Mouse (Mus musculus) forebrain, embryonic 14.5 days (tissue): ENCODE data around the gene Izumo4. TPM values are rescaled to one million over a fixed set of nuclear protein-coding genes. Genes with fewer than 3 reads are reported as not detected.

ENCODE experiments used
- ATAC-seq: fragments of 200-750 bp; cut with Nextera tagmentation; 2 replicates; pipeline ENCODE4 v1.8.0; 2017; ENCODE audit warnings: mild to moderate bottlenecking, moderate library complexity
- DNase-seq: peaks from one replicate; pipeline ENCODE4 v3.0.0-alpha.2; 2015; ENCODE audit warnings: low spot score
- H3K27ac ChIP-seq: fragments of 300-500 bp; sonication (generic); 2 replicates; pipeline ENCODE4 v1.5.1; 2014; ENCODE audit warnings: low read depth, mild to moderate bottlenecking, control low read depth, low read length, moderate library complexity
- H3K27me3 ChIP-seq: fragments of 300-500 bp; sonication (generic); replicated peaks from 2 replicates; pipeline ENCODE4 v1.6.1; 2014; ENCODE audit warnings: low read length, control low read depth, mixed read lengths; ENCODE audit not compliant: control insufficient read depth, insufficient read depth
- H3K36me3 ChIP-seq: fragments of 300-500 bp; sonication (generic); 2 replicates; pipeline ENCODE4 v1.6.1; 2014; ENCODE audit warnings: low read length, control low read depth; ENCODE audit not compliant: control insufficient read depth, insufficient read depth
- H3K4me1 ChIP-seq: fragments of 300-500 bp; sonication (generic); 2 replicates; pipeline ENCODE4 v1.6.1; 2014; ENCODE audit warnings: antibody characterized with exemption, low read length, control low read depth; ENCODE audit not compliant: control insufficient read depth, insufficient read depth
- H3K4me2 ChIP-seq: fragments of 300-500 bp; sonication (generic); 2 replicates; pipeline ENCODE4 v1.6.1; 2014; ENCODE audit warnings: mild to moderate bottlenecking, control low read depth, low read length
- H3K4me3 ChIP-seq: fragments of 300-500 bp; sonication (generic); 2 replicates; pipeline ENCODE4 v1.5.1; 2014; ENCODE audit warnings: low read depth, low read length, control low read depth
- H3K9ac ChIP-seq: fragments of 300-500 bp; sonication (generic); 2 replicates; pipeline ENCODE4 v1.6.1; 2014; ENCODE audit warnings: mild to moderate bottlenecking, low read length, control low read depth, moderate library complexity
- H3K9me3 ChIP-seq: fragments of 300-500 bp; sonication (generic); replicated peaks from 2 replicates; pipeline ENCODE4 v1.6.1; 2016; ENCODE audit warnings: low read length, control low read depth, mixed read lengths; ENCODE audit not compliant: control insufficient read depth
- WGBS: fragments of 180-500 bp; shearing (Covaris S2); extraction: QIAGEN DNeasy Blood & Tissue Kit; methylation state at CpG from one replicate; pipeline ENCODE4 v1.1.7; 2014; 5-methylcytosine and 5-hydroxymethylcytosine counted together
- polyA plus RNA-seq: library from polyadenylated mRNA; unstranded; fragments of >200 nt; fragmentation: Nextera tagmentation; extraction: Ambion mirVana; gene quantifications from 2 replicates; pipeline ENCODE4 v1.2.1, GENCODE M21; 2014

The Izumo4 gene
- polyA plus RNA-seq, 1 experiment from 2014 or later, result 21.5 TPM

GRCm38 (mm10) chr10:80717281-80717680 lies 15.3 kb downstream of the Izumo4 start:
- Histone ChIP-seq H3K4me1 (no peaks in the 10 kb centered on the region), H3K9ac (no peak overlapping the region), H3K4me2 (no peak overlapping the region), H3K4me3 (no peak overlapping the region), H3K36me3 (peaks cover 100% of the 10 kb centered on the region), H3K9me3 (no peaks in the 10 kb centered on the region), H3K27ac (no peak overlapping the region), H3K27me3 (no peaks in the 10 kb centered on the region)
- WGBS, result 100% methylated on average over 1 of the region's 1 CpGs
- ATAC-seq, result no peak
- no peak for DNase-seq

DNA sequence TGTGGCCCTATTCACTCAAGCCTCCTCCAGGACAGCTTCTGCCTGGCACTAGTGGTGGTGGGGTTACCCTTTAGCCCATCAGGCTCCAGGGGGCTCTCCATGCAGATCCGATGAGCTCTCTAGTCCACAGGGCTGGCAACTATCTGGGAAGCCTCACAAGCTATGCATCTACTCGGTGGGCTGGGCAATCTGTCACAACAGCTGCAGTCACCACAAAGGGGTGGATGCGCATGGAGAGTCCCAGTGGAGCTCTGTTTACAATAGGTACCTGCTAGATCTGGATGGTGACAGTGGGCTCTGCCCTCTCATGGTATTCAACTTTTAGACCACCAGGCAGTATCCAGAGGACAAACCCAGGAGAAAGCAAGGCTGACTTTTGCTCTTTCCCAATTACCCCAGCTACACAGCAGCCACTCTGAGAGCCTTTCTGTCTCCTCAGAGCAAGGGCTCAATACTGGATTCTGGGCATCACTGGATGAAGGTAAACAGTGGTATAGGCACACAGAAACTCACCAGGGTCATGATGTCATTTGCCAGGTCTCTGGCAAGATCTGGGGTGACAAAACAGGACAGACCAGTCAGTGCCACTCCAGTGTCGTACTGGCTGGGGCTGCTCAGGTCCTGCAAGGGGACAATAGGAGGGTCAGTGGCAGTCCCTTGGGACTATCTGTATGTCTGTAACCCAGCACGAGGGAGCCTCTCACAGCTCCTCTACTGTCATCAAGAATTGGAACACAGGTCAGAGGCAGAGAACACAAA lies 25.6 kb downstream of the Izumo4 start:
- no peak overlapping the region for H3K4me3 ChIP-seq
- H3K27ac ChIP-seq, result no peak overlapping the region
- H3K4me2 ChIP-seq, result no peak overlapping the region
- no peaks in the 10 kb centered on the region for H3K4me1 ChIP-seq
- H3K9me3 ChIP-seq, result no peaks in the 10 kb centered on the region
- DNase-seq (no peak), ATAC-seq (no peak)
- peaks cover 94% of the 10 kb centered on the region for H3K36me3 ChIP-seq
- H3K27me3 ChIP-seq, result no peaks in the 10 kb centered on the region
- WGBS, result 92% methylated on average over 5 of the region's 5 CpGs
- H3K9ac ChIP-seq, result no peak overlapping the region

- Histone ChIP-seq H3K4me2 (no peak overlapping the region), H3K4me3 (no peak overlapping the region), H3K9ac (no peak overlapping the region), H3K4me1 (no peaks in the 10 kb centered on the region; the same call in 1 of the 2 replicates), H3K9me3 (no peaks in the 10 kb centered on the region), H3K27me3 (no peaks in the 10 kb centered on the region), H3K27ac (no peak overlapping the region), H3K36me3 (peaks cover 60% of the 10 kb centered on the region)
- ATAC-seq (no peak), DNase-seq (no peak)
- 95% methylated on average over 6 of the region's 6 CpGs for WGBS
These were observed 30.7 kb downstream of the Izumo4 start for GRCm38 (mm10) chr10:80732611-80733101.

DNA sequence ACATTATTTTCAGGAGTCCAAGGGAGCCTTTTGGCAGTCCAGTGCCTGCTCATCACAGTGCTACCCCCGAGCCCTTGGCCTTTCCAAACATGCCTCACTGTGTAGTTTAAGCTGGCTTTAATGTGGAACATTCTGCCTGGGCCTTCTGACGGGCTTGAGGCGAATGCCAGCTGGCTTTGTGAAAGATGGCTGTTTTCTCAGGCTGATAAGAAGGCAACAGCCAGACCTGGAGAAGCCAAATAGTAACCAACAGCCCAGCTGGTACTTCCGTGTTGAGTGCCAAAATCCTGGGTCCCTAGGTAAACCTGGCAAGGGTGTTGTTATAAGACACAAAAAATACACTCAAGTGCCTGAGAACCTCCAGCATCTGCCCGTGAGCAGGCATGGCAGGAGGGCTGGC lies 34.7 kb downstream of the Izumo4 start:
- DNase-seq (peak; percentile 60), ATAC-seq (peak; percentile 16; the same call in 1 of the 2 replicates)
- H3K36me3 ChIP-seq, result peaks cover 23% of the 10 kb centered on the region
- peaks cover 18% of the 10 kb centered on the region for H3K4me1 ChIP-seq
- H3K27ac ChIP-seq, result peak overlapping the region; percentile 55
- H3K4me3 ChIP-seq, result no peak overlapping the region
- WGBS, result 74% methylated on average over 5 of the region's 5 CpGs
- H3K4me2 ChIP-seq, result no peak overlapping the region
- no peaks in the 10 kb centered on the region for H3K9me3 ChIP-seq
- no peaks in the 10 kb centered on the region for H3K27me3 ChIP-seq
- H3K9ac ChIP-seq, result no peak overlapping the region

- no peak overlapping the region for H3K27ac ChIP-seq
- H3K9ac ChIP-seq, result no peak overlapping the region
- DNase-seq, result no peak
- peaks cover 18% of the 10 kb centered on the region for H3K4me1 ChIP-seq
- no peak overlapping the region for H3K4me3 ChIP-seq
- no peaks in the 10 kb centered on the region for H3K9me3 ChIP-seq
- H3K4me2 ChIP-seq, result no peak overlapping the region
- ATAC-seq, result no peak
- H3K27me3 ChIP-seq, result no peaks in the 10 kb centered on the region
- WGBS, result 75% methylated on average over 1 of the region's 1 CpGs
- H3K36me3 ChIP-seq, result peaks cover 7% of the 10 kb centered on the region; the same call in 1 of the 2 replicates
These were observed 36.7 kb downstream of the Izumo4 start for GRCm38 (mm10) chr10:80738657-80739056.

DNA sequence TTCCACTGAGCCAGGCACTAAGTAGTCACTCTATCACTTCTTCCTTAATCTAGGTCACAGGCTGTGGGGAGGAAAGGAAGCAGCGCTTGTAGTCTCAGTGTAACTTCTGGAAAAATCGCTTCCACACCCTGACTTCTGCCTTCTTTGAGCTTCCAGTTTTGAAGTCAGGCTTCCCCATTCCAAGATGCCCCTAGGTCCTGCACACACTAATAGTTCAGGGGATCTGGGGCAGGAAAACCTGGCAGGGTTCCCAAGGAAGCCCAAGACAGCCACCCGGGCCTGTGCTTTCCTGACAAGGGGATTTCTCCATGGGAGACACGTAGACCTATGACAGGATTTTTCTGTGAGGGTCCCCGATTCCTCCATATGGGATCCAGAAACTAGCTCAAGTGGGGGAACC lies 39.2 kb downstream of the Izumo4 start:
- H3K9me3 ChIP-seq, result no peaks in the 10 kb centered on the region
- no peak overlapping the region for H3K27ac ChIP-seq
- no peak for ATAC-seq
- H3K4me2 ChIP-seq, result peak overlapping the region; percentile 97
- H3K9ac ChIP-seq, result peak overlapping the region; percentile 97
- peak overlapping the region; percentile 98 for H3K4me3 ChIP-seq
- whole genome bisulfite sequencing, result 44% methylated on average over 5 of the region's 5 CpGs
- H3K36me3 ChIP-seq, result 0 out of 2 replicates have a peak, but pooled peaks cover 7% of the 10 kb centered on the region
- no peaks in the 10 kb centered on the region for H3K27me3 ChIP-seq
- no peak for DNase-seq
- H3K4me1 ChIP-seq, result peaks cover 18% of the 10 kb centered on the region

GRCm38 (mm10) chr10:80741634-80742179 lies 39.7 kb downstream of the Izumo4 start:
- H3K27ac ChIP-seq, result peak overlapping the region; percentile 74
- DNase-seq (no peak), ATAC-seq (peak; percentile 16)
- H3K36me3 ChIP-seq, result 0 out of 2 replicates have a peak, but pooled peaks cover 4% of the 10 kb centered on the region
- peak overlapping the region; percentile 98 for H3K4me3 ChIP-seq
- H3K9ac ChIP-seq, result peak overlapping the region; percentile 97
- H3K9me3 ChIP-seq, result no peaks in the 10 kb centered on the region
- WGBS, result under 1% methylated on average over 43 of the region's 46 CpGs
- peak overlapping the region; percentile 97 for H3K4me2 ChIP-seq
- no peaks in the 10 kb centered on the region for H3K27me3 ChIP-seq
- peaks cover 18% of the 10 kb centered on the region for H3K4me1 ChIP-seq

DNA sequence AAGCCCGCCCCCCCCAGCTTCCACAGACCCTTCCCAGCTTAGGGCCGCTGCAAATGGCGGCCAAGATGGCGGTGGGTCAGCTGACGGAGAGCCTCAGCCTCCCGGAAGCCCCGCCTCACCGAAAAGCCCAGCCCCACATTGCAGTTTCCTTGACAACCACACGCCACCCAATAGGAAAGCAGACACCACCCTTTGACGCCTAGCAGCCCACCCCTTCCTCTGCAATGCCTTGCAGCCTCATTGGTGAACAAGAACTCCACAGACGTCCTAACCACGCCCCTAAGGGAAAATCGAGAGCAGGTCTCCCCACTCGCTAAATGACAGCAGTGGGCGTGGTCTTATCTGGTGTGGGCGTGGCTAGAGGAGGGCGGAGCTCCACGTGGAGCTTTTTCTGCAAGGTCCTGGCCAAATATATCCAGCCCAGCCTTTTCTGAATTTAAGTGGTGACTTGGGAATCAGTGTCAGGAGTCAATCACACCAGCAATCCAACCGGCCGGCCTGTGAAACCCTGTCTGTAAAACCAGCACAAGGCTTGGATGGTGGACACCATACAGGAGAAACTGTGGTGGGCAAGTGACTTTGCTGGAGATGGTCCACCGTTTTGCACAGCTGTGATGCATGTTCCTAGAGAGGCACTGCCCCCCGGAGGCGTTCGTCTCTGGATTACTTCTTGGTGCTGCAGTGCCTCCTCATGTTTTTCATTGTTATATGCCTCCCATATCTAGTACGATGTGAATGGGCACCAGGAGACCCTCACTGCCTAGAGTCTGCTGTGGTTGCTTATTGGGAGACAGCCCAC lies 40.4 kb downstream of the Izumo4 start, which contains the start of gene Ap3d1:
Gene Ap3d1 (minus strand): TSS at position 85 of the 799 bp plus-strand sequence.
- 3% methylated on average over 25 of the region's 25 CpGs for WGBS
- Histone ChIP-seq H3K4me1 (peaks cover 18% of the 10 kb centered on the region), H3K9ac (peak within 1 kb of the TSS; percentile 97), H3K4me3 (peak within 1 kb of the TSS; percentile 98), H3K27ac (peak within 1 kb of the TSS; percentile 74), H3K36me3 (0 out of 2 replicates have a peak, but pooled peaks cover 3% of the 10 kb centered on the region), H3K27me3 (no peaks in the 10 kb centered on the region), H3K4me2 (peak within 1 kb of the TSS; percentile 97), H3K9me3 (no peaks in the 10 kb centered on the region)
- ATAC-seq, result peak; percentile 100
- peak; percentile 100 for DNase-seq
